Mouse (Mus musculus) small intestine, adult 2 months (tissue): ENCODE data around the gene Daam1. TPM values are rescaled to one million over a fixed set of nuclear protein-coding genes. Genes with fewer than 3 reads are reported as not detected.

ENCODE experiments used
- H3K27ac ChIP-seq: fragments of 200-500 bp; 2 replicates; pipeline ENCODE4 v1.5.1; 2012; ENCODE audit warnings: low read depth, low read length, control low read depth, inconsistent platforms; ENCODE audit not compliant: insufficient read depth
- H3K27me3 ChIP-seq: fragments of 200-500 bp; 2 replicates; pipeline ENCODE4 v1.6.1; 2012; ENCODE audit warnings: mild to moderate bottlenecking, moderate library complexity, low read length, inconsistent platforms; ENCODE audit not compliant: control insufficient read depth, insufficient read depth
- H3K36me3 ChIP-seq: fragments of 200-500 bp; 2 replicates; pipeline ENCODE4 v1.6.1; 2012; ENCODE audit warnings: mild to moderate bottlenecking, low read length, control low read depth, inconsistent platforms; ENCODE audit not compliant: control insufficient read depth, insufficient read depth
- H3K4me1 ChIP-seq: fragments of 200-500 bp; 2 replicates; pipeline ENCODE4 v1.6.1; 2012; ENCODE audit warnings: low read length, inconsistent platforms, mixed read lengths; ENCODE audit not compliant: control insufficient read depth, insufficient read depth, insufficient read length
- H3K4me3 ChIP-seq: fragments of 200-500 bp; 2 replicates; pipeline ENCODE4 v1.5.1; 2012; ENCODE audit warnings: low read depth, mild to moderate bottlenecking, control low read depth, inconsistent platforms, low read length, moderate library complexity
- CTCF ChIP-seq: fragments of 200-500 bp; IDR thresholded peaks from 2 replicates; pipeline ENCODE4 v1.5.1; 2012; ENCODE audit warnings: low read depth, mild to moderate bottlenecking, control low read depth, inconsistent platforms, low read length, moderate library complexity, mixed read lengths; ENCODE audit not compliant: insufficient replicate concordance, insufficient read length; ENCODE audit errors: extremely low read depth
- POLR2A ChIP-seq: fragments of 200-500 bp; IDR thresholded peaks from 2 replicates; pipeline ENCODE4 v1.6.1; 2012; ENCODE audit warnings: low read depth, mild to moderate bottlenecking, control low read depth, inconsistent platforms, low read length, moderate library complexity
- WGBS: fragments of 180-500 bp; shearing (Covaris S2); methylation state at CpG from one replicate; pipeline ENCODE4 v1.1.7; 2018; 5-methylcytosine and 5-hydroxymethylcytosine counted together
- polyA plus RNA-seq: library from polyadenylated mRNA; depleted of rRNA; stranded (reverse); fragments of >200 nt; gene quantifications from 2 replicates; pipeline ENCODE4 v1.2.3, GENCODE M21; 2012

Gene Daam1
- polyA plus RNA-seq, 1 experiment, result 2.4 TPM

DNA sequence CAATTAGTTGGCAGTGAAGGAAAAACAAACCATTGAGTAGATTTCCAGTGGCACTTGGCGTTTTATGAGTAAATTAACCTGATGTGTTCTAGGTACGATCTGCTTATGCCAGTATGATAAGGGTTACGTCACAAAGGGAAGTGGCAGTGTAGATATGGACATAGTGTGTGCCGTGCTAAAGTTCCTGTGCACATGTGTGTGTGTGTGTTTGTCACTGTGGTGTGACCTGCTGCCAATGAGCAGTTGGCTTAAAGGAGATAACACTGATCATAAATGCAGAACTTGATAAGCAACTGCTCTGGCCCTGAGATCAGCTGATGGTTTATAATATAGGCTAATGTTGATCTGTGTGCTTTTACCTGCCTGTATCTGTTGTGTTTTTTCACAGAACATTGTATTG is 73.4 kb downstream of the Daam1 start:
- no peak overlapping the region for H3K4me3 ChIP-seq
- no peaks in the 10 kb centered on the region for H3K27me3 ChIP-seq
- H3K36me3 ChIP-seq, result no peaks in the 10 kb centered on the region
- peak overlapping the region; percentile 96 for H3K27ac ChIP-seq
- no peak for TF ChIP-seq CTCF
- TF ChIP-seq POLR2A, result no peak
- H3K4me1 ChIP-seq, result peaks cover 17% of the 10 kb centered on the region
- WGBS, result 31% methylated on average over 4 of the region's 4 CpGs

DNA sequence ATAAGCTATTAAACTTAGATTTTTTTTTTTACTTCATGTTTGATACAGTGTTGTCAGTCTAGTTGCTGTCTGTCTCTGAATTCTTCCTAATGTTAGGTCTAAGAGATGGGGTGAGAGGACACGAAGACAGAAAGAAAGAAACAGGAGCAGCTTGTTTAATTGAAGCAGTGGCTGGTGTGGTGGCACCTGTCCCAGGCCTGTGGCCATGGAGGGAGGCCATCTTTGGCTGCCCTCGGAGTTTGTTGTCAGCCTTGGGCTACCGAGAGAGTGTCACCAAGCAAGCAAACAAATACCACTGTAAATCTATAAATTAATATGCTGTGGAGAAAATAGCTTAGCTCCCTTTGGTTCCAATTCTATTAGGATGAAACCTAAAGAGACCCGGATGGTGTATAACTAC is 74.0 kb downstream of the Daam1 start:
- WGBS, result 71% methylated on average over 4 of the region's 4 CpGs

DNA sequence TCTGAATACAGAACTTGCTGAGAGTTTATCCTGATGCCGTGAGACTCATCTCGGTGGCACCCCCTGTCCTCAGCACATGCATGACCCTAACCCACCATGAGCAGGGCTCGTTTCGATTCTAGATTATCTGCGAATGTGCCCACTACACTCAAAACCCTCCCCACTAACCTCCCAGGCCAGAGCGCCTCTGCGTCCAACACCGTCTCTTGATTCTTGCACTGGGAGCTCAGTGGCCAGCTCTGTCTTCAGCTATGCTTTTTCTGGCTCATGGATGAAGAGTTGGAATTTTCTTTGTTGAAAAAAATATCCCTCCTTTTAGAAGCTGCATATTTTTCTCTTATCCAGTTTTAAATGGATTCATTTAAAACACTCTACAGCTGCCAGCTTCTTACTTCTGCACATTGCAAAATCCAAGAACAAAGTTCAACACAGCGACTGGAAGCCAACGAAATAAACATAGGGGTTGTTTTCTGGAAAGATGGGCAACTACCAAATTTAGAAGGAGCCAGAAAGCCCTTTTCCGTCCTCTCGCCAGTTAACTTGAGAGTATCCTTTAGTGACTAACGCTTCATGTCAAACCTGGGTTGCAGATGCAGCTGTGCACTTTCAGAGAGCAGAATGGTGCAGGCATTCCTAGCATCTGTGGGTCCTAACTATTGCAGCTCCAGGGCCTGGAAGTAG is 74.9 kb downstream of the Daam1 start:
- Histone ChIP-seq H3K4me3 (no peak overlapping the region), H3K27me3 (no peaks in the 10 kb centered on the region), H3K4me1 (peaks cover 13% of the 10 kb centered on the region), H3K36me3 (no peaks in the 10 kb centered on the region), H3K27ac (peak overlapping the region; percentile 23; the same call in 1 of the 2 replicates)
- TF ChIP-seq CTCF, result no peak
- no peak for TF ChIP-seq POLR2A
- 77% methylated on average over 13 of the region's 13 CpGs for WGBS

More for the DNA sequence above, 74.0 kb downstream of the Daam1 start:
- peaks cover 13% of the 10 kb centered on the region for H3K4me1 ChIP-seq
- H3K4me3 ChIP-seq, result no peak overlapping the region
- TF ChIP-seq CTCF (no peak), POLR2A (no peak)
- no peaks in the 10 kb centered on the region for H3K36me3 ChIP-seq
- H3K27me3 ChIP-seq, result no peaks in the 10 kb centered on the region
- H3K27ac ChIP-seq, result peak overlapping the region; percentile 50

DNA sequence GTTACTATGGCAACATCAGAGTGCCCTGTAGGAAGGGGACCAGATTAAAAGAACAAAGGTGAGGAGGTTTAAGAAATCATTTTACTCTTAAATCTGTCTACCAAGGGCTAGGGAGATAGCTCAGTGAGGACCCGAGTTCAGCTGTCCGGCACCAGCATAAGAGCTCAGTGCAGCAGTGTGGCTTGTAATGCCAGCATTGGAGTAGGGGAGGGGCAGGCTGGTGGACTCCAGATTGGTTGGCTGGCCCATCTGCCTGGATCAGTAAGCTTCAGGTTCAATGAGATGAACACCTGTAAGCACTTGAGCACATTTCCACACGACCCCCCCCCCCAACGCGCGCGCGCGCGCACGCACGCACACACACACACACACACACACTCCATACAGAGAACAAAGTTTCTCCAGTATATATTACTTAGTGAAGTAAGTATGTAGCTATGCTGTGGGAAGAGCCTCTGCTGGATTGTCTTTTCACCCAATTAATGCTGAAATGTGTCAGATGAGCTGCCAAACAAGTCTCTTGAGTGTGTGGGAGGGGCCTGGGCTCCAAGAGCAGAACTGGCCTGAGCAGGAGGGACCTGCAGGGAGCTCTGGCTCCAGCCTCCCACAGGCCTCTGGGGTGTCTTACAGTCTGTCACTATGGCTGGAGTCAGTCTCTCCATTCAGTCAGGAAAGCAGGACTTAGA is 75.8 kb downstream of the Daam1 start:
- Histone ChIP-seq H3K36me3 (no peaks in the 10 kb centered on the region), H3K4me3 (no peak overlapping the region), H3K27ac (no peak overlapping the region), H3K27me3 (no peaks in the 10 kb centered on the region), H3K4me1 (peaks cover 13% of the 10 kb centered on the region)
- WGBS, result 89% methylated on average over 12 of the region's 12 CpGs
- no peak for TF ChIP-seq POLR2A
- TF ChIP-seq CTCF, result no peak

DNA sequence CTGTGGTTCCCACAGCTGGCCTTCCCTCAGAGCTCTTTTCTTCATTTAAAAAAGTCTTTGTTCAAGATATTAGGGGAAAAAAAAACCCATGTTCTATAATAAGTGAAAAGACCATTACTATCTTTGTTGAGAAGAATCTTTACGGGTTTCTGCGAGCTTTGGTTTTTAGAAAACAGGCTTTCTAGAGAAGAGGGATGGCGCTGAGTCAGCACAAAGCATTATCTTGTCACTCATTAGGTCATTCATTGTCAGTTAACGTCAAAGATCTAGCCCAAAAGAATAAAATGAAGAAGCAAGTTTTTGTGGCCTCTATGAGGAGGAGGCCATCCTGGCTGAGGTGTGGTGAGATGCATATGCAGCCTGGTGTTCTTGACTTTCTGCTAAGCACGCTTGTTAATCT is 78.1 kb downstream of the Daam1 start:
- Histone ChIP-seq H3K27ac (no peak overlapping the region), H3K4me1 (peaks cover 12% of the 10 kb centered on the region), H3K36me3 (no peaks in the 10 kb centered on the region; the same call in 1 of the 2 replicates), H3K4me3 (no peak overlapping the region), H3K27me3 (no peaks in the 10 kb centered on the region)
- TF ChIP-seq POLR2A (no peak), CTCF (no peak)
- WGBS, result 95% methylated on average over 5 of the region's 5 CpGs

DNA sequence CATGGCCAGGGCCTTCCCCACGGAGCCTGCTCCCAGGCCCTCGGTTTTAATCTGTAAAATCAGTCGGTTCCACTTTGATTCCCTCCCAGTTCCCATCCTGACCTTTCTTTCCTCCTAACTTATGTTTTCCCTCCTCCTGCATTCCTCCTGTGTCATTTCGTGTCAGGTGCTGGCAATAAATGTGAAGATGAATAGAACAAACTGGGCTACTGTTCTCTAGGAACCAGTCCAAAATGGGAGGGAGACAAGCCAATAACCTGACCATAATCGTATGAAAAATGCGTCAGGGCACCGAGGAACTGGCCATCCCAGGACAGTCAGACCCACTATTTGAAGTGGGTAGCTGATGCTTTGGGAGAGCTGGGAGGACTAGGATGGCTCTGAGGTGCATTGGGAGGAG is 79.4 kb downstream of the Daam1 start:
- H3K36me3 ChIP-seq, result no peaks in the 10 kb centered on the region; the same call in 1 of the 2 replicates
- H3K27me3 ChIP-seq, result no peaks in the 10 kb centered on the region
- H3K27ac ChIP-seq, result no peak overlapping the region
- WGBS, result 22% methylated on average over 7 of the region's 7 CpGs
- H3K4me3 ChIP-seq, result no peak overlapping the region
- H3K4me1 ChIP-seq, result peaks cover 9% of the 10 kb centered on the region
- no peak for TF ChIP-seq CTCF
- TF ChIP-seq POLR2A, result no peak

DNA sequence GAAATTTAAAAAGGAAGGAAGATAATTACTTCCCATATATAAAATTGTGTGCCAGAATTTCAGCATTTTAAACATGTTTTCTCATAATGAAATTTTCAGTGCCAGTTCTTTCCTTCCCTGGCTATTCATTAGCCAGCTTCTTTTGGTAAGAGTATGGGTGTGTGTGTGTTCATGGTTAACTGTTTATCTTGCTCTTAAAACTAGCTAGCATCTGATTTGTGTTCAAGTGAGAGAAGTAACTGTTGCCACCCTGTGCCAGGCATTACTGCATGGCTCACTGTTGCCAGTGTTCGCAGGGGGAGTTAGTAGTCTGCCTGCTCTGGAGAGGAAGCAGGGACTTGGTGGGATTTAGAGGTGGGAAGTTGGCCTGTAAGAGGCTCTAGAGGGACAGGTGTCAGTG is 81.4 kb downstream of the Daam1 start:
- no peak for TF ChIP-seq POLR2A
- TF ChIP-seq CTCF, result no peak
- no peak overlapping the region for H3K27ac ChIP-seq
- H3K4me3 ChIP-seq, result no peak overlapping the region
- no peaks in the 10 kb centered on the region for H3K4me1 ChIP-seq
- H3K27me3 ChIP-seq, result no peaks in the 10 kb centered on the region
- peaks cover 14% of the 10 kb centered on the region for H3K36me3 ChIP-seq
- 84% methylated on average over 1 of the region's 1 CpGs for WGBS
